Mouse (Mus musculus): ENCODE data around the gene Mul1.

Gene Mul1

GRCm38 (mm10) chr4:138462971-138463831 is 28.7 kb downstream of the Mul1 start:
- DNase-seq, result peak; percentile 70

DNA sequence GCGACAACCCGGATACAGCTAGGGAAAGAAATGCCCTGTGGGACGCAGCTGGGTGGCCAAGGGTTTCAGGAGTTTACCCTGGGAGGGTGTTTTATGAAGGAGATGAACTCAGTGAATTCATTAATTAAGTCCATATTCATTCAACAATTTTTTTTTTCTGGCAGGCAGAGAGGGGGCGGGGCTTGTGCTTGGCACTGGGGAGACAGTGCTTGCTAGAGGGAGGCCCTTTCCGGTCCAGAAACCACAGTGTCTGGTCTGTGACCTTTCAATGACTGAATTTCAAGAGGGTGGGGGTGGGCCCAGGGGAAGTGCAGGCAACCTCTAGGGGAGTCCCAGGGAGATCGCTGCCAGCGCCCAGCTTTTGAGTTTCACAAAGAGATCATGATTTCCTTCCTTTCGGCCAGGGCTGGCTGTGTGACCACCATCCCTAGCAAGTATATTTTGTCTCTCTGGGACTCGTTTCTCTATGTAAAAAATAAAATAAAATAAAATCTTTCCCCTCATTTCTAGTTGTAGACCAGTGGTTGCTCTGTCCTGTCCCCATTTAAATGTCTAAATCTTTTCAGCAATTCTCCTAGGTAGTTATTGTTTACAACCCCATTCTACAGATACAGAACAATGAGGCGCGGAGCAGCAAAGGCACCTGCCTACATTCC is 29.5 kb downstream of the Mul1 start:
- DNase-seq, result peak; percentile 88

DNA sequence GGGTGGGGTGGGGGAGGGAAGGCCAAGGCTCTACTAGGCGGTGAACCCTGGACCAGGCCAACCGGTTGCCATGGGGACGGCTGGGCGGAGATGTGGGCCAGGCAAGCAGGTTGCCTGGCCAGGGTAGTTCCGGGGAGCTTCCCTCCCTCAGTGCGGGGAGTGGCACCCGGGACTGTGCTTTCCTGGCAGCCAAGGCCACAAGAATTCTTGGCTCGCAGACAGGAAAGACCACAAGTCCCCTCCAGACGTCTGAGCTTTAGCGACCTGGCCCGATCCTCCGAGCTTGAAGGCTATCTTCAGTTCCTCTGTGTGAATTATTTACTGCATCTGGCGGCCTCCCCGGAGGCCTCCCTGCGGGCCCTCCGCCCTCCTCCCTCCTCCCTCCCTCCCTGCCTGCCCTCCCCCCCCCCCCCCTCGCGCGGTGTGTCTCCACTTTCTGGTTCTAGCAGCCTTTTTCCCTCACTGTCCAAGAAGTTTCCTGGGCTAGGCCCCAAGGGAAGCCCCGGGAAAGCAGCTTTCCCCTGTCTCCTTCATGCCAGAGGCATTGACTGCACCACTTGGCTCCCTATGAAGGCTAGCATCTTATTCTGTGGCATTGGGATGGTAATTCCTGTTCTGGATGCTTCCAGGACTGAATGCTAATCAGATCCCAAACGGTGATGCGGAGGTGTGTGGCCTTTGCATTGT is 30.3 kb downstream of the Mul1 start:
- DNase-seq, result peak; percentile 88

- no peak for DNase-seq
Measured at GRCm38 (mm10) chr4:138465446-138465845, 31.0 kb downstream of the Mul1 start.

- peak; percentile 22 for DNase-seq
Measured at GRCm38 (mm10) chr4:138466690-138467089, 32.2 kb downstream of the Mul1 start.

DNA sequence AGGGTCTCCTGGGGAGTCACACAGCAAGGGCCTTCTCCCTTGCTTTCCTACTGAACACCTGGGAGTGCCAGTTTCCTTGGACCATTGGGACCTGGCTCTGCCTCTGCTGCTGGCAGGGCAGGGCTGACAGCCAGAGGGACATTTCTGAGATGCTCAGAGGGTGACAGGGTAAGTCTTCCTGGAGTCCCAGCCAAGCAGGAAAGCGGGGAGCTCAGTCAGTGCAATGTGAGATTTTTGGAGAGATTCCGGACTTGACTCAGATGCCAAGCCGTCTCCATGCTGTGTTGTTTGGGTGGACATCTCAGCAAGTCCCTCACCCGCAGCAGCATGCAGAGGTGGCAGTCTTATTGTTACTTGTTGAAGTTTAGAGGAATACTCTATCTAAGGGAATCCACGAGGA is 33.0 kb downstream of the Mul1 start:
- no peak for DNase-seq

- DNase-seq, result peak; percentile 23
Measured at GRCm38 (mm10) chr4:138469080-138469479, 34.6 kb downstream of the Mul1 start.

- no peak for DNase-seq
Measured at GRCm38 (mm10) chr4:138471241-138471640, 36.8 kb downstream of the Mul1 start.

GRCm38 (mm10) chr4:138479595-138479994 is 45.1 kb downstream of the Mul1 start:
- DNase-seq, result no peak

- no peak for DNase-seq
Measured at GRCm38 (mm10) chr4:138480962-138481361, 46.5 kb downstream of the Mul1 start.

DNA sequence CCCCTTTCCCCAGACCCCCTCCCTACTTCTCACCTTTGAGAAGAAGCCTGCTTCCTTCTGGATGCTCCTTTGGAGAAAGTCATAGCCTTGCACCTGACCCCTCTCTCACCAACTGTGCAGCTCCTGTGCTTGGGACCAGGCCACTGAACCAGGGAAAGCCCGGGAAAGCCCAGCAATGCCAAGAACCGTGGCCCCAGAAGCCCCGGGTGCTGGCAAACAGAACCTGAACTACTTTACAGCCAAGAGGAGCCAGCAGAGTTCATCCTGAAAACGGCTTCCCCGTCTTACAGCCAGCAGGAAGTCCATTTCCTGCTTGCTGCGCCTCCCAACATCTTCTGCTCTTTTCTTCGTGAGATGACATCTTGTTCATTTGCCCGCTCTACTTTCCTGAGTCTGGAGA is 48.2 kb downstream of the Mul1 start:
- no peak for DNase-seq

DNA sequence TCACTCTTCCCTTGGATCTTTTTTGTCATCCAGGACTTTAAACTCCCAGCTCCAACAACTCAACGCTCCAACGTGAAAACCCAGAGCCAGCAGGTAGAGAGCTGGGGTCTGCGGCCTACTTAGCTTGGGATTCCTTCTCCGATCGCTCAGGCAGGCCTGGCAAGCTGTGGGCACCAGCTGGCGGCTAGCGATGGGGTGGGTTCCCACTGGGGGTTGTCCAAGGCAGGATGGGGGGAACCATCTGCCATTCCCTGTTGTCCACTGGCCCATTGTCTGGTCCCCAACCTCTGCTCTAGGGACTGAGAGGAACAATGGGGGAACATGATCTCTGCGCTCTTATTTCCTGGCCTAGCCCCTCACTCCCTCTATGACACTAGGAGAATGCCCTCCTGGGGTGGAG is 53.8 kb downstream of the Mul1 start:
- DNase-seq, result peak; percentile 73

GRCm38 (mm10) chr4:138491088-138491487 is 56.6 kb downstream of the Mul1 start:
- no peak for DNase-seq

Measured in retina, postnatal 1 day (tissue).